Mouse (Mus musculus): ENCODE measurements around the gene Lsamp.

GRCm38 (mm10) chr16:40036719-40037118 lies 52.6 kb downstream of the Lsamp start:
- no peak for TF ChIP-seq CTCF (IDR thresholded peaks at IDR 0.05)
- no peak for TF ChIP-seq EP300 (IDR thresholded peaks at IDR 0.05)
